Mouse (Mus musculus) left cerebral cortex, postnatal 10 days (tissue): Measurements from ENCODE around the gene Gm28048. TPM values are rescaled to one million over a fixed set of nuclear protein-coding genes. Genes with fewer than 3 reads are reported as not detected.

Experiments used
- DNase-seq, 2 experiments: peaks; one replicate each; pipeline ENCODE4 v3.0.0; 2021 to 2022; ENCODE audit warnings: low spot score in 2 of 2, mixed read lengths in 1 of 2; ENCODE audit errors: extremely low spot score in 1 of 2
- intact Hi-C: fragments of 180-260 bp; cut with DNase I; formaldehyde crosslinking; loops from one replicate; pipeline ENCODE4 v1.15.1; 2025
- total RNA-seq, 2 experiments: library from RNA; stranded (reverse); gene quantifications; 2 replicates each; pipeline ENCODE4 v1.2.3; 2021

Gene Gm28048
- total RNA-seq, 2 experiments from 2014 or later, result 6.9 to 7.5 TPM

- intact Hi-C loops, result loop anchor here (5.0 to 10.0 kb wide), 2 partner anchors 278 to 581 kb away; no protein-coding TSS in a partner anchor
- DNase-seq, result no peak
These were observed 12.4 kb upstream of the Gm28048 start for GRCm38 (mm10) chr11:22994271-22994670.

- no peak for DNase-seq
- intact Hi-C loops, result loop anchor here (5.0 to 10.0 kb wide), 2 partner anchors 281 to 583 kb away; no protein-coding TSS in a partner anchor
These were observed 9.4 kb upstream of the Gm28048 start for GRCm38 (mm10) chr11:22991218-22991835.

GRCm38 (mm10) chr11:22990393-22991126, 8.7 kb upstream of the Gm28048 start, which contains the start of gene Cct4:
Cct4 (plus strand) TSS chr11:22990519.
- DNase-seq, result peak; percentile 90 to 96
- intact Hi-C loops, result loop anchor here (5.0 to 10.0 kb wide), 2 partner anchors 282 to 584 kb away; no protein-coding TSS in a partner anchor

GRCm38 (mm10) chr11:22989786-22990185, 7.9 kb upstream of the Gm28048 start:
- DNase-seq, result no peak
- intact Hi-C loops, result loop anchor here (5.0 to 10.0 kb wide), 2 partner anchors 283 to 585 kb away; no protein-coding TSS in a partner anchor

GRCm38 (mm10) chr11:22987357-22987756, 5.5 kb upstream of the Gm28048 start:
- peak in 1 of 2 experiments; percentile 59 for DNase-seq
- intact Hi-C loops, result no loop called here

GRCm38 (mm10) chr11:22985510-22985909, 3.6 kb upstream of the Gm28048 start:
- no peak for DNase-seq
- intact Hi-C loops, result no loop called here

GRCm38 (mm10) chr11:22982846-22983245, 956 bp upstream of the Gm28048 start:
- DNase-seq, result no peak
- intact Hi-C loops, result no loop called here

GRCm38 (mm10) chr11:22981543-22981950, 343 bp downstream of the Gm28048 start:
- intact Hi-C loops, result no loop called here
- DNase-seq, result peak in 1 of 2 experiments; percentile 39

- no peak for DNase-seq
These were observed 849 bp downstream of the Gm28048 start for GRCm38 (mm10) chr11:22981041-22981440.

GRCm38 (mm10) chr11:22979221-22979620, 2.7 kb downstream of the Gm28048 start:
- no peak for DNase-seq
- intact Hi-C loops, result loop anchor here (10.0 kb wide), 1 partner anchor 754 kb away; no protein-coding TSS in a partner anchor

More at GRCm38 (mm10) chr11:22981041-22981440, 849 bp downstream of the Gm28048 start:
- intact Hi-C loops, result no loop called here

- no peak for DNase-seq
- intact Hi-C loops, result loop anchor here (10.0 kb wide), 1 partner anchor 754 kb away; no protein-coding TSS in a partner anchor
These were observed 3.2 kb downstream of the Gm28048 start for GRCm38 (mm10) chr11:22978711-22979110.

- intact Hi-C loops, result loop anchor here (10.0 kb wide), 1 partner anchor 753 kb away; no protein-coding TSS in a partner anchor
- no peak for DNase-seq
These were observed 3.7 kb downstream of the Gm28048 start for GRCm38 (mm10) chr11:22978215-22978614.

- DNase-seq, result no peak
- intact Hi-C loops, result loop anchor here (10.0 kb wide), 1 partner anchor 749 kb away; no protein-coding TSS in a partner anchor
These were observed 8.3 kb downstream of the Gm28048 start for GRCm38 (mm10) chr11:22973599-22973998.

GRCm38 (mm10) chr11:22972746-22973526, 9.0 kb downstream of the Gm28048 start:
- intact Hi-C loops, result loop anchor here (10.0 kb wide), 1 partner anchor 748 kb away; no protein-coding TSS in a partner anchor
- peak; percentile 70 to 84 for DNase-seq

GRCm38 (mm10) chr11:22971835-22972709, 9.8 kb downstream of the Gm28048 start, which contains the start of gene Zrsr1:
Zrsr1 (plus strand) TSS chr11:22972005.
- intact Hi-C loops, result loop anchor here (10.0 kb wide), 1 partner anchor 747 kb away; no protein-coding TSS in a partner anchor

GRCm38 (mm10) chr11:22970546-22970945, 11.3 kb downstream of the Gm28048 start:
- intact Hi-C loops, result loop anchor here (10.0 kb wide), 1 partner anchor 746 kb away; no protein-coding TSS in a partner anchor
- no peak for DNase-seq

More at GRCm38 (mm10) chr11:22971835-22972709, 9.8 kb downstream of the Gm28048 start, which contains the start of gene Zrsr1:
- DNase-seq, result peak; percentile 58 to 76

- DNase-seq, result peak in 1 of 2 experiments; percentile 42
- intact Hi-C loops, result loop anchor here (5.0 kb wide), 2 partner anchors 112 to 337 kb away; no protein-coding TSS in a partner anchor
These were observed 12.4 kb downstream of the Gm28048 start for GRCm38 (mm10) chr11:22969486-22969885.
